Mouse (Mus musculus) inflammation-experienced regulatory T-cells, adult 6 months (primary cell): ENCODE measurements around the gene Dusp9. TPM values are rescaled to one million over a fixed set of nuclear protein-coding genes. Genes with fewer than 3 reads are reported as not detected.

Experiments used
- ATAC-seq: one replicate; pipeline ENCODE4 v1.8.0; 2017
- polyA plus RNA-seq, 3 experiments: library from polyadenylated mRNA; unstranded; fragments of 100-300 nt; shearing (Covaris generic); gene quantifications; one replicate each; pipeline ENCODE4 v1.2.1; 2017

Gene Dusp9
- under 1 TPM in 1 of 3 experiments, not detected in 2; 0.34 TPM for polyA plus RNA-seq

DNA sequence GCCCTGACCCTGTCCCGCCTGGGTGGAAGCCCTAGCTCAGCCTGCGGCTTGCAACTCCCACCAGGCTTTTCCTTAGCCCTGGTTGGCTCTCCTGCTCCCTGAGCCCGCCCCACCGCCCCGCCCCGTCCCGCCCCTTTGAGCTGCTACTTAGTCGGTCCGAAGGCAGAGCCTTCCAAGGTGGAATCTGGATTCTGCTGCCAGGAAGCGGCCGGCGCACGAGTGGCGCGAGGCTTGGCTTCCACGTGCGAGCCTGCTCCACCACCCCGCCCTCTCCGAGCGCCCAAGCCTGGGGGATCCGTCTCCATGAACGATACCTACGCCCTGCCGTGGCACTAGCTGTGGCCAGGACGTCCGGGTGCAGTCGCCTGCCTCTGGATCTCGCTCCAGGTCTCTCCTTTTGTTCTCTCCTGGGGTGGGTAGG is at the start of gene Dusp9:
TSS of gene Dusp9 (plus strand) at position 165 of the 421 bp plus-strand sequence.
- ATAC-seq: peak; percentile 41

DNA sequence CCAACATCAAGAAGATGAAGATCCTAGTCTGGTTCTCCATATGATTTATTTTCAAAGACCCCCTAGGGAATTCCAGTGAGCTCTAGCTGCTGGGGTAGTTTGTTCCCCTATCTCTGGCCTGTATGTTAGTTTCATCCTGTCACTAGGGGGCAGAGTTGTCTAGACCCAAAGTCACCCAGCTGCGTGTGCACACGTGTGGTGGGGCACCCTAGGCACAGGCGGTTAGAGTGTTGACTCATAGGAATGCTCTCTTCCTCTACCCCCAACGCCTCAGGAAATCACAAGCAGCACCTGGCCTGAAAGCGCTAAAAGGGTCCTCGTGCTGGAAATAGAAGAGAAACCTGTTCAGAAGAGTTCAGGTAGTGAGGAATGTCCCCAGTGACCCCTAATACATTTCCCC is 46.0 kb upstream of the Dusp9 start:
- peak; percentile 68 for ATAC-seq

DNA sequence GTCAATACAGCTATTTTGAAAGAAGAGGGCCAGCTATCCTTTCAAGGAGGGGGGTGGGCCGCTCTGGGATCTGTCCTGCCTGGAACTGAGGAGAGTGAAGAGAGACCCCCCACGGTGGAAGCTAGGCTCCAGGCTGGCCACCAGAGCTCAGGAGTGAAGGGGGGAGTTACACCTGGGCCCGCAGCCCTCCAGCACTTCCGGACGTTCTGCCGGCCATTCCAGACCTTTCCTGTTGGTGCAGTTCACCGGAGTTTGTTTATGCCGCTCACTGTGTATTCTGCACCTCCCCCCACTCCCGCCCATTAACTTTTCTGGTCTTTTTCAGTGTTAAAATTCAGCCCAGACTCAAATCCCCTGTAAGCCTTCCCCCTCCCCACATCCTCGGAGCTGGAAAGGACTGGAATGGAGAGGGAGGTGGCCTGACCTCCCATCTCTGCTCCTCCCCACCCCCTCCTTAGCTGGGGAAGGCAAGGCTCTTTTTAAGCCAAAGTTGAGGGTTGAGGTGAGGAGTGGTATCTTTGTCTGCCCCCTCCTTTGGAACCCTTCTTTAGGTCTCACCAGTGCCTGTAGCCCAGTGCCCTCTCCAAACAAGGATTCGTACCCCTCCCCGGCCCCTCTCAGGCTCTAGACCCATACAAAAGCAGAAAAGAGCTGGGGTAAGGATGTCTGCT is 44.6 kb upstream of the Dusp9 start:
- no peak for ATAC-seq

- no peak for ATAC-seq
Measured at GRCm38 (mm10) chrX:73595297-73595938, 43.8 kb upstream of the Dusp9 start.

GRCm38 (mm10) chrX:73601456-73601855 is 37.8 kb upstream of the Dusp9 start:
- no peak for ATAC-seq

- no peak for ATAC-seq
Measured at GRCm38 (mm10) chrX:73613665-73614064, 25.6 kb upstream of the Dusp9 start.

- ATAC-seq: no peak
Measured at GRCm38 (mm10) chrX:73615876-73616275, 23.3 kb upstream of the Dusp9 start.

DNA sequence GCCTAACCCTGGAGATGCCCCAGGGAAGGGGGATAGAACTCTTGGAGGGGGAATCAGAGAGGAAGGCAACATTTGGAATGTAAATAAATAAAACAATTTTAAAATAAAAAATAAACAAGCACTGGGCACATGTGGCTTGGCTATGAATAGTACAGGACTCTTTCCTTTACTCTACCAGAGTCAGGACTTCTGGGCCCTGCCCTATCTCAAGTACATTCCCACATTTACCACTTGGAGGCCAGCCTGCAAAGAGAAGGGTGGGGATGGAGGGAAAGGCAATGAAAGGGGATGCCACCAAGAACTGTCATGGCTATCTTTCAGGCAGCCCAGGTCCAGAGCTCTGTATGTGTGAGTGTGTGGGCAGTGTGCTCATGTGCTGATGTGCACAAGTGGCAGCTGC is 19.8 kb upstream of the Dusp9 start:
- ATAC-seq: no peak

DNA sequence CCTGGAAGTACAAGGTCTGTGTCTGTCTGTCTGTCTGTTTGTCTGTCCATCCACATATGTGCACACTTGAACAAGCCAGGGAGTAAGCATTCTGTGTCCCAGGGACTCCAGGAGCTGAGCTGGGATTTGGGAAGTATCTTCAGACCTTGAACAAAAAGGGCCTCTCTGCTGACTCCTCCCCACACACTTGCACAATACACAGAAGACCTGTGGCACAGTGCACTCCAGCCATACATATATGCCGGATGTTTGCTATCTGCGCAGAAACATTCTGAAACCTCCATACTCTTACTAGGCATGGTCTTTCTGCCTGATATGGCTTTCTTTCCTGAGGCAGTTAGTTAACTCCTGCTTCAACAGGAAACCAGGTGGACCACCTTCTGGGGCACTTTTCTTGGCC is 19.3 kb upstream of the Dusp9 start:
- ATAC-seq: no peak

- ATAC-seq: no peak
Measured at GRCm38 (mm10) chrX:73626981-73627380, 12.2 kb upstream of the Dusp9 start.

DNA sequence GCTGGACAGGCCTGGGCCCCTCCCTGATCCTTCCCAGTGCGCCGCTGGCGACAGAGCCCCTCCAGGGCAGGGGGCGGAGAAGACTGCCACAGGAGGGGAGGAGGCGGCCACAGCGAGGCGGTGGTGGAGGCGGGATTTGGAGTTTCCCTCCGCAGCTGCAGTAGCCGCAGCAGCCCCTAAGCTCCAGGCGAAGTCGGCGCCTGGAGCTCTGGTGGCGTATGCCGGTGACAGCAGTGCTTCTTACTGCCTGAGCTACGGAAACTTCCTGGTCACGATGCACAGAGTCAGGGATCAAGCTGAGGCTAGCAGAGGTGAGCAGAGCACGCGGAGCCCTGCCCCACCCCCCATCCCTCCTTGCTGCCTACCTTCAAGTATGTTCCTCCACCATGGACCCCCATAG is 3.8 kb upstream of the Dusp9 start:
- peak; percentile 38 for ATAC-seq

DNA sequence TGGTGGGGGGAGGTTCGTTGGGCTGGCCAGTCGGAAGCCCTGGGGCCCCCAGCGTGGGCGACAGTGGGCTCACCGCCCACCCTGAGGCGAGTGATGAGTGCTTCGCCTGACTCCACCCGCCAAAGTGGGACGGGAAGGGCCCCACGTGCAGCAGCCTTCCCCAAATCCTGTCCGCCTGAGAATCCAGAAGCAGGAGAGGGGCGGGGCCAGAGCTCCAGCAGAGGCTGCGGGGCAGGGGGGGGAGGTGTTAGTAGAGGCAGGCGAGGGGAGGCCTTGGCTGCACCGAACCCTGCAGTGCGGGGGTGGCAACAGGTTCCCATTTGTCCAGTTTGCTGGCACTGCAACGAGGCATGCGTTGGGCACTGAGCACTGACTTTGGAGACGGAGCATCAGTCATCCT is 1.8 kb upstream of the Dusp9 start:
- ATAC-seq: no peak

DNA sequence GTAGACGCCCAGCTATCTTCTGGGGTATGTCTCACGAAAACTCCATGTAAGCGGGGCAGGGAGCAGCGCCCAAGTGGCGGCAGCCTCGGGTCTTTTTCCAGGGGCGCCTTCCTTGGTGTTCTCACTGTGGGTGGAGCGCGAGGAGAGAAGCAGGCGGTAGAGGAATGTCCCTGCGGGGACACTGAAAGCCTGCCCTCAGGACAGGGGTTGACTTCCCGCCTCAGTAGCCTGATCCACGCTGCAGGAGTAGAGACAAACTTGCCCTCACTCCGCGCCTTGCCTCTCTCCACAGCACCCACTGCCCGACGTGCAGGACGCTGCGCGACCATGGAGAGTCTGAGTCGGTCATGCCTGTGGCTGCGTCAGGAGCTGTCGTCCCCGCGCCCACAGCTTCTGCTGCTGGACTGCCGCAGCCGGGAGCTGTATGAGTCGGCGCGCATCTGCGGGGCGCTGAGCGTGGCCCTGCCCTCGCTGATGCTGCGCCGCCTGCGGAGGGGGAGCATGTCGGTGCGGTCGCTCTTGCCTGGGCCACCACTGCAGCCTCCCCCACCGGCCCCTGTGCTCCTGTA is 766 bp downstream of the Dusp9 start:
- no peak for ATAC-seq

DNA sequence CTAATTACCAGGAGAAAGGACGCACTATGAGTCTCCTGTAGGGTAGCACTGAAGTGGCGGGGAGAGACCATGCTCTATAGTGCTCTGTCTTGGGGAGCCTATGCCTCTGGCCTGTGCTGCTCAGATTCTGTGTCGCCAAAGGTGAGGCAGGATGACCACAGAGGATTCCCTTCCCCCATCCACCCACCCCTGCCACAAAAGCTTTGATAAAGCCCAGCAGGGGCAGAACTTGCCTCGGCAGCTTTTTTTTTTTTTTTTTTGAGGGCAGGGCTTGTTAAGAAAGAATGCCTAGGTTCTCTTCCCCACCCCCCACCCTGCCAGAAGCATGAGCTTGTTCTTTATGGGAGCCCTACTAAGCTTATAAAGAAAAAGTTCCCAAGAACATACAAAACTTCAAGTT is 5.9 kb downstream of the Dusp9 start:
- no peak for ATAC-seq

GRCm38 (mm10) chrX:73650869-73651268 is 11.7 kb downstream of the Dusp9 start:
- no peak for ATAC-seq

- ATAC-seq: no peak
Measured at GRCm38 (mm10) chrX:73653392-73653791, 14.2 kb downstream of the Dusp9 start.

- ATAC-seq: peak; percentile 82
Measured at GRCm38 (mm10) chrX:73654177-73654576, 15.0 kb downstream of the Dusp9 start.

GRCm38 (mm10) chrX:73655529-73655928 is 16.3 kb downstream of the Dusp9 start:
- ATAC-seq: no peak

- ATAC-seq: no peak
Measured at GRCm38 (mm10) chrX:73658391-73658790, 19.2 kb downstream of the Dusp9 start.

- no peak for ATAC-seq
Measured at GRCm38 (mm10) chrX:73658936-73659574, 19.8 kb downstream of the Dusp9 start.

GRCm38 (mm10) chrX:73659575-73660283 is 20.5 kb downstream of the Dusp9 start, which contains the start of gene Pnck:
Gene Pnck, minus strand, starts transcription at chrX:73660117.
- ATAC-seq: peak; percentile 50

DNA sequence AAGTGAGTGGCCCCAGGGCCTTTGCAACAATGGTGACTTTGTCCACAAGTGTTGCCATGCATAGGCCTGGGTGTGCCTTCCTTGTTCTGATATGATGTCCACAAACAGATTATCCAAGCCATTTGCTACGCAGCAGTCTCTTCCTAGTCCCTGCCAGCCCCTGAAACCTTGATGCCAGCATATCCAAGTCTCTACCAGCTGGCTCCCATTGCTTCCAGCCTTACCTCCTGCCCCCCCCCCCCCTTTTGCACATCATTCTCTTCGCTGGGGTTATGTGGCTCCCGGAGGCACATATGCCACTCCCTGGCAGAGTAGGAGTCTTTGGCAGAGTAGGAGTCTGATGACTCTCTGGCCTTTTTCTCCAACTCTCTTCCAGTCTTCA is 21.1 kb downstream of the Dusp9 start:
- no peak for ATAC-seq

GRCm38 (mm10) chrX:73663143-73663542 is 23.9 kb downstream of the Dusp9 start:
- no peak for ATAC-seq
